Mouse (Mus musculus) limb, embryonic 13.5 days (tissue): ENCODE results near the gene Slc35a1. TPM values are rescaled to one million over a fixed set of nuclear protein-coding genes. Genes with fewer than 3 reads are reported as not detected.
"Not testable (repeated sequence)": the region's sequence is repeated elsewhere in the genome, so short reads cannot be mapped to it uniquely, and the experiment has no call there.

Experiments used
- ATAC-seq: fragments of 200-750 bp; cut with Nextera tagmentation; 2 replicates; pipeline ENCODE4 v1.8.0; 2017; ENCODE audit warnings: low read depth, moderate number of reproducible peaks, moderate TSS enrichment; ENCODE audit not compliant: low FRiP score
- H3K27ac ChIP-seq: fragments of 300-500 bp; sonication (generic); 2 replicates; pipeline ENCODE4 v1.5.1; 2015; ENCODE audit warnings: inconsistent platforms, mild to moderate bottlenecking, moderate library complexity
- H3K27me3 ChIP-seq: fragments of 300-500 bp; sonication (generic); 2 replicates; pipeline ENCODE4 v1.6.1; 2015; ENCODE audit warnings: mild to moderate bottlenecking, inconsistent platforms
- H3K36me3 ChIP-seq: fragments of 300-500 bp; sonication (generic); 2 replicates; pipeline ENCODE4 v1.6.1; 2015; ENCODE audit warnings: inconsistent platforms, mild to moderate bottlenecking, moderate library complexity
- H3K4me1 ChIP-seq: fragments of 300-500 bp; sonication (generic); 2 replicates; pipeline ENCODE4 v1.6.1; 2015; ENCODE audit warnings: inconsistent platforms
- H3K4me2 ChIP-seq: fragments of 300-500 bp; sonication (generic); replicated peaks from 2 replicates; pipeline ENCODE4 v1.6.1; 2015; ENCODE audit warnings: inconsistent platforms, mild to moderate bottlenecking, moderate library complexity
- H3K4me3 ChIP-seq: fragments of 300-500 bp; sonication (generic); 2 replicates; pipeline ENCODE4 v1.5.1; 2015; ENCODE audit warnings: moderate library complexity, mild to moderate bottlenecking, inconsistent platforms
- H3K9ac ChIP-seq: fragments of 300-500 bp; sonication (generic); 2 replicates; pipeline ENCODE4 v1.6.1; 2015; ENCODE audit warnings: mild to moderate bottlenecking, inconsistent platforms
- H3K9me3 ChIP-seq: fragments of 300-500 bp; sonication (generic); 2 replicates; pipeline ENCODE4 v1.6.1; 2016; ENCODE audit warnings: inconsistent platforms
- WGBS: fragments of 180-500 bp; shearing (Covaris S2); methylation state at CpG from one replicate; pipeline ENCODE4 v1.1.7; 2015; 5-methylcytosine and 5-hydroxymethylcytosine counted together
- polyA plus RNA-seq: library from polyadenylated mRNA; unstranded; fragments of >200 nt; fragmentation: Nextera tagmentation; extraction: Ambion mirVana; gene quantifications from 2 replicates; pipeline ENCODE4 v1.2.1, GENCODE M21; 2015

The Slc35a1 gene
- polyA plus RNA-seq, result 58.0 and 58.5 TPM in 2 replicates

GRCm38 (mm10) chr4:34686874-34687567 lies at the start of gene Slc35a1:
Gene Slc35a1, minus strand, starts transcription at chr4:34687438.
- Histone ChIP-seq H3K4me1 (peaks cover 32% of the 10 kb centered on the region), H3K4me3 (peak within 1 kb of the TSS; percentile 86), H3K27ac (peak within 1 kb of the TSS; percentile 90), H3K27me3 (no peaks in the 10 kb centered on the region), H3K9me3 (no peaks in the 10 kb centered on the region), H3K36me3 (no peaks in the 10 kb centered on the region), H3K4me2 (peak within 1 kb of the TSS; percentile 59), H3K9ac (peak within 1 kb of the TSS; percentile 93)
- peak; percentile 97 for ATAC-seq
- WGBS, result under 1% methylated on average over 65 of the region's 65 CpGs

- no peak for ATAC-seq
- WGBS, result 79% methylated on average over 3 of the region's 3 CpGs
- Histone ChIP-seq H3K27ac (no peak overlapping the region), H3K4me3 (no peak overlapping the region), H3K27me3 (peaks cover 7% of the 10 kb centered on the region; the same call in 1 of the 2 replicates), H3K36me3 (no peaks in the 10 kb centered on the region), H3K4me2 (no peak overlapping the region), H3K4me1 (no peaks in the 10 kb centered on the region), H3K9ac (no peak overlapping the region), H3K9me3 (peaks cover 3% of the 10 kb centered on the region; the same call in 1 of the 2 replicates)
These were observed 47.2 kb upstream of the Slc35a1 start for GRCm38 (mm10) chr4:34734461-34734860.

- H3K4me1 ChIP-seq, H3K9me3 ChIP-seq, H3K4me3 ChIP-seq, H3K4me2 ChIP-seq, H3K9ac ChIP-seq, H3K27ac ChIP-seq, H3K36me3 ChIP-seq, ATAC-seq: not testable (repeated sequence)
- H3K27me3 ChIP-seq, result peaks cover 12% of the 10 kb centered on the region; the same call in 1 of the 2 replicates
- WGBS, result 22% methylated on average over 2 of the region's 2 CpGs
These were observed 46.2 kb upstream of the Slc35a1 start for GRCm38 (mm10) chr4:34733415-34733814.

- under 1% methylated on average over 38 of the region's 38 CpGs for WGBS
- H3K27ac ChIP-seq, result no peak within 1 kb of the TSS
These were observed 42.7 kb upstream of the Slc35a1 start, which contains the start of gene Cfap206 for GRCm38 (mm10) chr4:34729851-34730341. Gene Cfap206, minus strand, starts transcription at chr4:34730206.

GRCm38 (mm10) chr4:34725710-34726109 lies 38.5 kb upstream of the Slc35a1 start:
- not testable (repeated sequence) for H3K9ac ChIP-seq, H3K27ac ChIP-seq, H3K4me3 ChIP-seq, H3K36me3 ChIP-seq, ATAC-seq, H3K4me1 ChIP-seq, H3K4me2 ChIP-seq, H3K9me3 ChIP-seq
- peaks cover 12% of the 10 kb centered on the region; the same call in 1 of the 2 replicates for H3K27me3 ChIP-seq
- 84% methylated on average over 3 of the region's 3 CpGs for WGBS

More at GRCm38 (mm10) chr4:34729851-34730341, 42.7 kb upstream of the Slc35a1 start, which contains the start of gene Cfap206:
- peaks cover 3% of the 10 kb centered on the region; the same call in 1 of the 2 replicates for H3K9me3 ChIP-seq
- no peaks in the 10 kb centered on the region for H3K4me1 ChIP-seq
- H3K36me3 ChIP-seq, result no peaks in the 10 kb centered on the region
- H3K27me3 ChIP-seq, result peaks cover 12% of the 10 kb centered on the region; the same call in 1 of the 2 replicates
- peak within 1 kb of the TSS; percentile 63 for H3K9ac ChIP-seq
- H3K4me2 ChIP-seq, result peak within 1 kb of the TSS; percentile 92
- peak; percentile 86 for ATAC-seq
- peak within 1 kb of the TSS; percentile 53 for H3K4me3 ChIP-seq

GRCm38 (mm10) chr4:34724306-34724705 lies 37.1 kb upstream of the Slc35a1 start:
- Histone ChIP-seq H3K4me1 (no peaks in the 10 kb centered on the region), H3K4me2 (no peak overlapping the region), H3K9me3 (peaks cover 3% of the 10 kb centered on the region), H3K27ac (no peak overlapping the region), H3K27me3 (peaks cover 4% of the 10 kb centered on the region; the same call in 1 of the 2 replicates), H3K9ac (no peak overlapping the region), H3K36me3 (no peaks in the 10 kb centered on the region), H3K4me3 (no peak overlapping the region)
- 68% methylated on average over 4 of the region's 4 CpGs for WGBS
- no peak for ATAC-seq

GRCm38 (mm10) chr4:34723186-34723585 lies 35.9 kb upstream of the Slc35a1 start:
- Histone ChIP-seq H3K36me3 (no peaks in the 10 kb centered on the region), H3K4me2 (no peak overlapping the region), H3K4me1 (no peaks in the 10 kb centered on the region), H3K27me3 (no peaks in the 10 kb centered on the region), H3K27ac (no peak overlapping the region), H3K9me3 (peaks cover 7% of the 10 kb centered on the region), H3K4me3 (no peak overlapping the region), H3K9ac (no peak overlapping the region)
- 73% methylated on average over 4 of the region's 4 CpGs for WGBS
- no peak for ATAC-seq

GRCm38 (mm10) chr4:34720127-34720895 lies 33.1 kb upstream of the Slc35a1 start:
- Histone ChIP-seq H3K4me3 (no peak overlapping the region), H3K27me3 (no peaks in the 10 kb centered on the region), H3K4me1 (no peaks in the 10 kb centered on the region), H3K9ac (no peak overlapping the region), H3K9me3 (peaks cover 7% of the 10 kb centered on the region), H3K36me3 (no peaks in the 10 kb centered on the region), H3K27ac (no peak overlapping the region), H3K4me2 (no peak overlapping the region)
- WGBS, result 95% methylated on average over 7 of the region's 7 CpGs
- no peak for ATAC-seq

GRCm38 (mm10) chr4:34719421-34719820 lies 32.2 kb upstream of the Slc35a1 start:
- H3K4me3 ChIP-seq, result no peak overlapping the region
- no peak overlapping the region for H3K9ac ChIP-seq
- H3K9me3 ChIP-seq, result peaks cover 7% of the 10 kb centered on the region
- no peaks in the 10 kb centered on the region for H3K4me1 ChIP-seq
- no peaks in the 10 kb centered on the region for H3K27me3 ChIP-seq
- H3K27ac ChIP-seq, result no peak overlapping the region
- ATAC-seq, result no peak
- 98% methylated on average over 12 of the region's 12 CpGs for WGBS
- no peaks in the 10 kb centered on the region for H3K36me3 ChIP-seq
- H3K4me2 ChIP-seq, result no peak overlapping the region

- ATAC-seq, result no peak
- H3K27ac ChIP-seq, result no peak overlapping the region
- 82% methylated on average over 1 of the region's 1 CpGs for WGBS
These were observed 27.8 kb upstream of the Slc35a1 start for GRCm38 (mm10) chr4:34715062-34715461.

GRCm38 (mm10) chr4:34708127-34708526 lies 20.9 kb upstream of the Slc35a1 start:
- Histone ChIP-seq H3K27ac (no peak overlapping the region), H3K9me3 (no peaks in the 10 kb centered on the region), H3K4me2 (no peak overlapping the region), H3K4me3 (no peak overlapping the region), H3K9ac (no peak overlapping the region), H3K4me1 (no peaks in the 10 kb centered on the region), H3K36me3 (no peaks in the 10 kb centered on the region), H3K27me3 (no peaks in the 10 kb centered on the region)
- ATAC-seq, result no peak
- WGBS, result 84% methylated on average over 3 of the region's 3 CpGs

More at GRCm38 (mm10) chr4:34715062-34715461, 27.8 kb upstream of the Slc35a1 start:
- H3K9me3 ChIP-seq, result peaks cover 7% of the 10 kb centered on the region
- H3K4me1 ChIP-seq, result no peaks in the 10 kb centered on the region
- H3K4me3 ChIP-seq, result no peak overlapping the region
- H3K36me3 ChIP-seq, result no peaks in the 10 kb centered on the region
- no peaks in the 10 kb centered on the region for H3K27me3 ChIP-seq
- no peak overlapping the region for H3K9ac ChIP-seq
- H3K4me2 ChIP-seq, result no peak overlapping the region

- no peak overlapping the region for H3K27ac ChIP-seq
- ATAC-seq, result no peak
- no peaks in the 10 kb centered on the region for H3K4me1 ChIP-seq
- no peak overlapping the region for H3K4me2 ChIP-seq
- H3K27me3 ChIP-seq, result no peaks in the 10 kb centered on the region
- H3K9me3 ChIP-seq, result peaks cover 1% of the 10 kb centered on the region; the same call in 1 of the 2 replicates
- no peak overlapping the region for H3K4me3 ChIP-seq
- no peak overlapping the region for H3K9ac ChIP-seq
- WGBS, result 87% methylated on average over 3 of the region's 3 CpGs
- no peaks in the 10 kb centered on the region for H3K36me3 ChIP-seq
These were observed 20.0 kb upstream of the Slc35a1 start for GRCm38 (mm10) chr4:34707248-34707647.
